Mouse (Mus musculus) lung, embryonic 15.5 days (tissue): ENCODE results near the gene Eml1. TPM values are rescaled to one million over a fixed set of nuclear protein-coding genes. Genes with fewer than 3 reads are reported as not detected.

Experiments used
- ATAC-seq: fragments of 200-750 bp; cut with Nextera tagmentation; 2 replicates; pipeline ENCODE4 v1.8.0; 2017; ENCODE audit warnings: moderate number of reproducible peaks, borderline replicate concordance; ENCODE audit not compliant: low FRiP score, low TSS enrichment; ENCODE audit errors: extremely low read depth
- H3K27ac ChIP-seq: fragments of 300-500 bp; sonication (generic); 2 replicates; pipeline ENCODE4 v1.5.1; 2015; ENCODE audit warnings: moderate library complexity, mild to moderate bottlenecking, inconsistent platforms
- H3K27me3 ChIP-seq: fragments of 300-500 bp; sonication (generic); 2 replicates; pipeline ENCODE4 v1.6.1; 2015; ENCODE audit warnings: inconsistent platforms
- H3K36me3 ChIP-seq: fragments of 300-500 bp; sonication (generic); 2 replicates; pipeline ENCODE4 v1.6.1; 2015; ENCODE audit warnings: inconsistent platforms
- H3K4me1 ChIP-seq: fragments of 300-500 bp; sonication (generic); 2 replicates; pipeline ENCODE4 v1.6.1; 2015; ENCODE audit warnings: inconsistent platforms
- H3K4me2 ChIP-seq: fragments of 300-500 bp; sonication (generic); 2 replicates; pipeline ENCODE4 v1.6.1; 2015; ENCODE audit warnings: inconsistent platforms, mild to moderate bottlenecking, moderate library complexity
- H3K4me3 ChIP-seq: fragments of 300-500 bp; sonication (generic); 2 replicates; pipeline ENCODE4 v1.5.1; 2015; ENCODE audit warnings: mild to moderate bottlenecking, inconsistent platforms
- H3K9ac ChIP-seq: fragments of 300-500 bp; sonication (generic); 2 replicates; pipeline ENCODE4 v1.6.1; 2015; ENCODE audit warnings: inconsistent platforms
- H3K9me3 ChIP-seq: fragments of 300-500 bp; sonication (generic); 2 replicates; pipeline ENCODE4 v1.6.1; 2016; ENCODE audit warnings: inconsistent platforms
- WGBS: fragments of 180-500 bp; shearing (Covaris S2); methylation state at CpG from one replicate; pipeline ENCODE4 v1.1.7; 2015; 5-methylcytosine and 5-hydroxymethylcytosine counted together
- polyA plus RNA-seq: library from polyadenylated mRNA; unstranded; fragments of >200 nt; fragmentation: Nextera tagmentation; extraction: Ambion mirVana; gene quantifications from 2 replicates; pipeline ENCODE4 v1.2.1, GENCODE M21; 2015

Gene Eml1
- polyA plus RNA-seq, 1 experiment from 2014 or later, result 117 TPM

DNA sequence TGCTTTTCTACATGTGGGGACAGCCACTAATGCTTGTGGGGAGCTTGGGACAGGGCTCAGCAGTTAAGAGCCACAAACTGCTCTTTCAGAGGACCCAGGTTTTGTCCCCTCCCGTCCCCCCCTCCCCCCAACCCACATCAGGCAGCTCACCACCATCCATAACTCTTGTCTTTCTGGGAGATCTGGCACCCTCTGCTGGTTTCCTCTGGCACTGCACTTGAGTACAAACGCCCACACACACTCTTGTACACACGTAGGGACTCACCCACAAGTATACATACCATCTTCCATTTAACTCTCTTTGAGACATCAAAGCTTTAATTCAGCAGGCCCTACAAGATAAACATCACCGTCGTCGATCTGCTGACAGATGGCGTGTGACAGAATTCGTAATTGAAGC, 158.5 kb downstream of the Eml1 start:
- WGBS, result 42% methylated on average over 8 of the region's 8 CpGs
- no peak; the same call in 1 of the 2 replicates for ATAC-seq
- peaks cover 16% of the 10 kb centered on the region; the same call in 1 of the 2 replicates for H3K36me3 ChIP-seq
- H3K9ac ChIP-seq, result no peak overlapping the region
- H3K9me3 ChIP-seq, result no peaks in the 10 kb centered on the region
- H3K4me2 ChIP-seq, result no peak overlapping the region
- 0 out of 2 replicates have a peak, but pooled peaks cover 3% of the 10 kb centered on the region for H3K4me1 ChIP-seq
- no peaks in the 10 kb centered on the region for H3K27me3 ChIP-seq
- no peak overlapping the region for H3K4me3 ChIP-seq
- H3K27ac ChIP-seq, result no peak overlapping the region

DNA sequence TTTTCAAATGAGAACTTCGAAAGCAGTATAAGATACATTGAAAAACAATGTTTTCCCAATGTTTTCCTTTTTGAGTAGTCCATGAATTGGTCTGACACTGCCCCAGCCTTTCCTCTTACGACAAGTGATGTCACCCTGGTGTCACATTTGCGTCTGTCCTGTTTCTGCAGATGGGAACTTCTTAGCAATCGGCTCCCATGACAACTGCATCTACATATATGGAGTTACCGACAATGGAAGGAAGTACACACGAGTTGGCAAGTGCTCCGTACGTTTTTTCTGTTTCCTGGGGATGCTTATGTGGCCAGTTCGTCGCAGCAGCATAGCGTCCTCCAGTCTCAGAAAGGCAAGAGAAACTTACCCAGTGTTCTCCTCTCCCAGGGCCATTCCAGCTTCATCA, 163.7 kb downstream of the Eml1 start:
- Histone ChIP-seq H3K9me3 (no peaks in the 10 kb centered on the region), H3K36me3 (peaks cover 42% of the 10 kb centered on the region; the same call in 1 of the 2 replicates), H3K4me1 (0 out of 2 replicates have a peak, but pooled peaks cover 3% of the 10 kb centered on the region), H3K4me3 (no peak overlapping the region), H3K4me2 (no peak overlapping the region), H3K27ac (no peak overlapping the region), H3K27me3 (no peaks in the 10 kb centered on the region), H3K9ac (no peak overlapping the region)
- no peak for ATAC-seq
- WGBS, result 79% methylated on average over 11 of the region's 11 CpGs

DNA sequence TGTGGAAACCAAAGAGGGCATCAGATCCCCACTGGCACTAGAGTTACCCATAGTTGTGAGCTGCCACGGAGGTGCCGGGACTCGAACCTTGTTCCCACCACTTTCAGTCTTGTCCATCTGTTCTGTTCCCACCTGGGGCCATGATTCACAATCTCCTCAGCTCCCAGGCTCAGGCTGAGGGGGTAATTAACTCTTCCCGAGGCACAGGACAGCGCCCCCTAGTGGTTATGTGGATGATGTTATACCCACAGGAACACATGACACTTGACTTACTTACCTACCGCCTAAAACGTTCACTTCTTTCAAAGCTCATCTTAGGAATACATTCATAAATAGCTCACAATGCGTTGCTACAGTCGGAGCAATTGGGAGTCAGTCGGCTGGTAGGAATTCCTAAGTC, 165.7 kb downstream of the Eml1 start:
- Histone ChIP-seq H3K27ac (no peak overlapping the region), H3K4me3 (no peak overlapping the region), H3K27me3 (no peaks in the 10 kb centered on the region), H3K4me2 (no peak overlapping the region), H3K36me3 (peaks cover 40% of the 10 kb centered on the region; the same call in 1 of the 2 replicates), H3K9me3 (no peaks in the 10 kb centered on the region), H3K9ac (no peak overlapping the region), H3K4me1 (0 out of 2 replicates have a peak, but pooled peaks cover 3% of the 10 kb centered on the region)
- 64% methylated on average over 10 of the region's 10 CpGs for WGBS
- ATAC-seq, result no peak

DNA sequence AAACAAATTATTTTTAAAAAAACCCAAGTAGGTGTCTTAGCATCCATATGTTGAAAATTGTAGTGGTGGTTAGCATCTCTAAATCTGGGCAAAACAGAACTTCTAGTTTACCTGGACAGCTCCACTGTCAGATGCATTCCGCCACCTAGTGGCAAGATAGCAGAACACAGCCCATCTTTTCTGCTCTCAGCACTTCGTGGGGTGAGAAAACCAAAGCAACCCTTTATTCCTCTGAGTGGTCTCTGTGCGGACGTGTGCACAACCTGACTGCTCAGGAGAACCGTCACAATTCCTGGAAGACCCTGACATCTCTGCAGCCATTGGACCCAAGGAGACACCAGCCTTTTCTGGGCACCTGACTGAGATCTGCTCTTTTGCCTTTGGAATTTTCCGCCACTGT, 170.3 kb downstream of the Eml1 start:
- no peak overlapping the region for H3K4me2 ChIP-seq
- ATAC-seq, result no peak
- WGBS, result 29% methylated on average over 6 of the region's 6 CpGs
- no peaks in the 10 kb centered on the region for H3K9me3 ChIP-seq
- H3K27me3 ChIP-seq, result no peaks in the 10 kb centered on the region
- H3K4me1 ChIP-seq, result peaks cover 2% of the 10 kb centered on the region
- H3K4me3 ChIP-seq, result no peak overlapping the region
- no peak overlapping the region for H3K9ac ChIP-seq
- H3K27ac ChIP-seq, result no peak overlapping the region
- peaks cover 18% of the 10 kb centered on the region; the same call in 1 of the 2 replicates for H3K36me3 ChIP-seq

DNA sequence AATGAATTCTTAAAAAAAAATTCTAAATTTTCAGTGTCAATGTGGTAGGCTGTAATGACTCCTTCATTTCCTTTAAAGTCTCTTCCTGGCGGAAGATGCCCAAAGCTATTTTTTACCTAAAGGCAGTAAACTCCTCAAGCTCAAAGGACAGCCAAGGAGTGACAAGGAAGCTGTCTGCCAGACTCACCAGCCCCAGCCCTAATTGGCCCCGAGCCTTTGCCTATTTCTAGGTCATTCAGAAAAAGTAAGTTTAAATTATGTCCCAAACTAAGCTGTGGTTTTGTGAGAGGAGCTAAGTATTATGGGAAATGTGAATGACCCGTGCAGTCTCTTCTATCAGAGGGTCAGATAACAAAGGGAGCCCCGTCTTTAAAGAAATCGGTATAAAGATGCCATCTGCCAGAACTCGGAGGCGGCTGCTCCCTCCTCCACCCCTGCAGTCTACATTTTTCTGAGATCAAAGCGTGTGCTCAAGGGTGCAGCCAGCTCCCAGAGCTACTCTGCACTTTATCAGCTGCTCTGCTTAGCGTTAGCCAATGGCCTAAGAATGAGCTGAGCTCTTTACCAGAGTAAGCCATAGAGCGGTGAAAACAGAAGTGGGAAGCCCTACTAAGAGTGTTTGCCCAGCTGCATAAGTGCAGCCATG, 175.9 kb downstream of the Eml1 start:
- no peaks in the 10 kb centered on the region for H3K36me3 ChIP-seq
- 6% methylated on average over 10 of the region's 10 CpGs for WGBS
- no peaks in the 10 kb centered on the region for H3K9me3 ChIP-seq
- H3K4me1 ChIP-seq, result peaks cover 17% of the 10 kb centered on the region
- peak overlapping the region; percentile 33 for H3K4me2 ChIP-seq
- H3K9ac ChIP-seq, result no peak overlapping the region
- H3K27ac ChIP-seq, result peak overlapping the region; percentile 77
- no peaks in the 10 kb centered on the region for H3K27me3 ChIP-seq
- peak; percentile 70; the same call in 1 of the 2 replicates for ATAC-seq
- no peak overlapping the region for H3K4me3 ChIP-seq

DNA sequence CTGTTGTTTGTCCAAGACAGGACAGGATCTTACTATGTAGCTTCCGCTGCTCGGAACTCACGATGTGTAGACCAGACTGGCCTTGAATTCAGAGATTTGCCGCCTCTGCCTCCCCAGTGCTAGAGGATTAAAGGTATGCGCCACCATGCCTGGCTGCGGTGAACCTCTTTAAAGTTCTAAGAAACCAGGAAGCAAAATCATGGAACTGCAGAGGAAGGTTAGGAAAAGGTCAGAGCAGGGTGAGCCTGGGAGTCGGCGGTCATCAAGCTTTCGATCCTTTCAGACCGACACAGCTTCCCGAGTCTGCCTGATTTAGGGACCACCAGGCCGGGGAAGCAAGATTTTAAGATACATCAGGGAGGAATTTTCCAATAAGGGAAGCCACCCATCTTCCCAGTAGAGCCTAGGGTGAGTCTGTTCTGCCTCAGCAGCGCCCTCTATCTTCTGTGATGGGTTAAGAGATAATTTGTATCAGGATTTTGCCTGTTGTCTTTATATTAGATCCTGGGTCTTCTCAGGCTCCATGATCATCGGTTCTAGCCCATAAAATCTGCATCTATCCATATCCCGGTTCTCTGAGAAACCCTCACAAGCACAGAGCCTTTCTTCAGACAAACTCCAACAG, 176.6 kb downstream of the Eml1 start:
- 55% methylated on average over 15 of the region's 15 CpGs for WGBS
- H3K4me1 ChIP-seq, result peaks cover 17% of the 10 kb centered on the region
- H3K4me2 ChIP-seq, result peak overlapping the region; percentile 33
- H3K9ac ChIP-seq, result no peak overlapping the region
- H3K9me3 ChIP-seq, result no peaks in the 10 kb centered on the region
- no peaks in the 10 kb centered on the region for H3K36me3 ChIP-seq
- H3K4me3 ChIP-seq, result no peak overlapping the region
- H3K27ac ChIP-seq, result peak overlapping the region; percentile 77
- peak; percentile 27; the same call in 1 of the 2 replicates for ATAC-seq
- no peaks in the 10 kb centered on the region for H3K27me3 ChIP-seq

DNA sequence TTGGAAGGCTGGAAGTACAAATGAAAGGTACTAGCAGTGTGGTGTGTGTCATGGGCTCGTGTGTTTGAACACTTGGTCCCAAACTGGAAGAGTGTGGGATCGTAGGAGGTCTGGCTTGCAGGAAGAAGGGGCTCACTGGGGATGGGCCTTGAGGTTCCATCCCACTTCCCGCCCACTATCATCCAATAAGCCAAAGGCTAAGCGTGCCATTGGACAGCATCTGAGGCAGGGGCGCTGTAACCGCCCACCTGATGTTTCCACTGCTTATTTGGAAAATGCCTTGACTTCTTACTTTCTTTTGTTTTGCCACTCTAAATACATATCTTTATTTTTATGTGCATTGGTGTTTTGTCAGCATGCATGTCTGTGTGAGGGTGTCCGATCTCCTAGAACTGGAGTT, 181.0 kb downstream of the Eml1 start:
- no peak overlapping the region for H3K27ac ChIP-seq
- ATAC-seq, result no peak
- H3K4me2 ChIP-seq, result no peak overlapping the region
- no peak overlapping the region for H3K4me3 ChIP-seq
- peaks cover 29% of the 10 kb centered on the region for H3K4me1 ChIP-seq
- H3K36me3 ChIP-seq, result no peaks in the 10 kb centered on the region
- H3K9me3 ChIP-seq, result no peaks in the 10 kb centered on the region
- no peaks in the 10 kb centered on the region for H3K27me3 ChIP-seq
- WGBS, result 77% methylated on average over 7 of the region's 7 CpGs
- no peak overlapping the region for H3K9ac ChIP-seq

DNA sequence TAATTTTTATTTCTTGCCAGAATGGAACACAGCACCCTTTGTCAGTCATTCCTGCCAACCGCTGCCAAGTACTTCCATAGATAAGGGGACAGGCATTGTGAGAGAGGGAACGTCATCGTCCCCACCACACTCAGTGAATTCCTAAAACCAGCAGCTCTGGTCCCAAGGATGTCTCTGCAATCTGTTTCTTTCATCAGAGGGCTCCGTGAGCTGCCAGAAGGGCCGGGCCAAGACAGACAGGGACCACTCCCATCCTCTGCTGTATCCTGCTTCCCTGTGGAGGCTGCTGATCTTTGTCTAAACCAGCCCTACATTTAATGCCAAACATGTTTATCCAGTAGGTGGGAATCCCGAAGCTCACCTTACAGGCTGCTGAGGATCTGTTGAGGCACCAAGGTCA, 182.3 kb downstream of the Eml1 start:
- Histone ChIP-seq H3K4me2 (no peak overlapping the region), H3K27me3 (no peaks in the 10 kb centered on the region), H3K36me3 (no peaks in the 10 kb centered on the region), H3K27ac (peak overlapping the region; percentile 16; the same call in 1 of the 2 replicates), H3K9me3 (no peaks in the 10 kb centered on the region), H3K4me1 (peaks cover 27% of the 10 kb centered on the region), H3K4me3 (no peak overlapping the region), H3K9ac (no peak overlapping the region)
- ATAC-seq, result no peak
- 35% methylated on average over 6 of the region's 6 CpGs for WGBS

DNA sequence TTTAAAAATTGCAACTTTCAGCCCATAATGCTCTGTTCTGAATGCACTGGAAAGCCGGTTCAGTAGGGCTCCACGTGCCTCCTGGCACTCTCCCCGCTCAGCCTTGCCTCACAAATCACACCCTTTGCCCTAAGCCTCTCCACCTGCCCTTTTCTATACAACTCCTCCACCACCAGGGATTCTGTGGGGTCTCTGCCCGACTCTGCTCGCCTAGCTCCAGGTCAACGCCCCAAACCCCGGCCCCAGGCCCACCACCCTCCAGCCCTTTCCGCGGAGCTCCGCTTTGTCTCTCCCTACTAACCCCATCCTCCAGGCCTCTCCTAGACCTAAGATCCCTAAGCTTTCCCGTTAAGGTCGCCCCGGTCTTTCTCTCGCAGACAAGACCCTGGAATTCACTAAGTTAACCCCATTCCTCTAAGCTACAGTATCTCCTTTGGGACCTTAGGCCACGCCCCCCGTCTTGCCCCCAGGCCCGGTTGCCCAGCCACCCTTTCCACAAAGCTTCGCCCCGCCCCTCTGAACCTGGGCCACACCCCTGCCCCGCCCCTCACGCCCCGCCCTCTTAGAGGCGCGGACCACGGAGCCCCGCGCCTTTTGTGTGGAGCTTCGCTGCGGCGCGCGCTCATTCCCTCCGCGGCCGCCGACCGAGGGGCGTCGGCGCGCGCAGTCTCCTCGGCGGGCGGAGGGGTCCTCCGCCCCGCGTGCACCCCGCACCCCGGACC, 183.5 kb downstream of the Eml1 start, which contains the start of gene Evl:
Evl (plus strand) TSS at position 601 of the 722 bp plus-strand sequence.
- H3K27ac ChIP-seq, result peak within 1 kb of the TSS; percentile 85
- H3K4me2 ChIP-seq, result peak within 1 kb of the TSS; percentile 79
- H3K27me3 ChIP-seq, result no peaks in the 10 kb centered on the region
- no peaks in the 10 kb centered on the region for H3K36me3 ChIP-seq
- ATAC-seq, result peak; percentile 95
- H3K9me3 ChIP-seq, result no peaks in the 10 kb centered on the region
- H3K4me3 ChIP-seq, result peak within 1 kb of the TSS; percentile 68
- H3K4me1 ChIP-seq, result peaks cover 36% of the 10 kb centered on the region
- peak within 1 kb of the TSS; percentile 76 for H3K9ac ChIP-seq
- WGBS, result 2% methylated on average over 43 of the region's 50 CpGs

DNA sequence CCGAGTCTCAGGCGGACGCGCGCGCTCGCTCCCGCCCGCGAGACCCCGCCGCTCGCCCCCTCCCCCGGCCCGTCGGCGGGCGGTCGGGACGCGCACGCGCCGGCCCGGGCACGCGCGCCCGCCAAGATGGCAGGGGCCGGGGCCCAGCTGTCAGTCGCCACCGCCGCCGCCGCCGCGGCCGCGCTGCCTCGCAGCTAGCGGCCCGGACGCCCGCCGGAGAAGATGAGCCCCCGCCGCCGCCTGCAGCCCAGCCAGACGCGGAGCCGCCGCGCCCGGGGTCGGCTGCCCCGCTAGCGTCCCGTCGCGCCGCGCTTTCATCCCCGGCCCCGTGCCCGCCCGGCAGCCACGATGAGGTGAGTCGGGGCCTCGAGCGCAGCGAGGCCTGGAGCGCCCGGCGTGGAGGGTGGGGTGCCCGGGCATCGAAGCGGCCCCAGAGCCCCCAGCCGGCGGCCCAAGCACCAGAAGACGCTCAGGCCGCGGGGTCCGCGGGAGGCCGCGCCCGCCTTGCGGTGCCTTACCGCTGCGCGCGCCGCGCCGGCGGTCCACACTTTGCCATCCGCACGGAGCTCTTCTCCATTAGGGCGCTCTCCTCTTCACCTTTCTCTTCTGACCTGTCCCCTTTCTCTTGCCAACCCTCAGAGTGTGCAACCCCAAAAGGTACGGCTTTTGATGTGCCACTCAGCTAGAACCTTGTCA, 184.3 kb downstream of the Eml1 start:
- ATAC-seq, result peak; percentile 75
- WGBS, result under 1% methylated on average over 47 of the region's 100 CpGs
- H3K9ac ChIP-seq, result peak overlapping the region; percentile 76
- H3K36me3 ChIP-seq, result no peaks in the 10 kb centered on the region
- peaks cover 39% of the 10 kb centered on the region for H3K4me1 ChIP-seq
- no peaks in the 10 kb centered on the region for H3K9me3 ChIP-seq
- H3K4me2 ChIP-seq, result peak overlapping the region; percentile 79
- H3K27ac ChIP-seq, result peak overlapping the region; percentile 85
- H3K27me3 ChIP-seq, result no peaks in the 10 kb centered on the region
- peak overlapping the region; percentile 68 for H3K4me3 ChIP-seq

DNA sequence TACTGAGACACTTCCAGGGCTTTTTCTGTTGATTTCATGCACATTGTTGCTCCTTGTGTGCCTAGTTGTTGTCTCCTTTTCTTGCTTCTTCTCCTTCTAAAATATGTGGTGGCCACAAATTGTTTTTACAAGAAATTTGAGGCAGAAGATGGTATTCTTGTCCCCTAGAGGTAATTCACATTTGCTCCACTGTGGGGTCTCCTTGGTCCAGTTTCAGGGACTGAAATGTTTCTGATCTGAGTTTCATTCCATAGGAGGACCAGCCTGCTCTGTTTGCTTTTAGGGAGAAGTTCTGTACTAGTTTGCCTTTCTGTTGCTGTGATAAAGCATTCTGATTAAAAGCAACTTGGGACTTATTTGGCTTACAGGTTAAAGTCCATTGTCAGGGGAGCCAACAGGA, 187.4 kb downstream of the Eml1 start:
- H3K4me2 ChIP-seq, result no peak overlapping the region
- no peaks in the 10 kb centered on the region for H3K27me3 ChIP-seq
- H3K27ac ChIP-seq, result no peak overlapping the region
- H3K9me3 ChIP-seq, result no peaks in the 10 kb centered on the region
- H3K9ac ChIP-seq, result no peak overlapping the region
- H3K4me3 ChIP-seq, result no peak overlapping the region
- peaks cover 39% of the 10 kb centered on the region for H3K4me1 ChIP-seq
- H3K36me3 ChIP-seq, result no peaks in the 10 kb centered on the region
- no peak for ATAC-seq
